ENCODE assay signal across 9 mouse cellular contexts in the genomic region with DNA sequence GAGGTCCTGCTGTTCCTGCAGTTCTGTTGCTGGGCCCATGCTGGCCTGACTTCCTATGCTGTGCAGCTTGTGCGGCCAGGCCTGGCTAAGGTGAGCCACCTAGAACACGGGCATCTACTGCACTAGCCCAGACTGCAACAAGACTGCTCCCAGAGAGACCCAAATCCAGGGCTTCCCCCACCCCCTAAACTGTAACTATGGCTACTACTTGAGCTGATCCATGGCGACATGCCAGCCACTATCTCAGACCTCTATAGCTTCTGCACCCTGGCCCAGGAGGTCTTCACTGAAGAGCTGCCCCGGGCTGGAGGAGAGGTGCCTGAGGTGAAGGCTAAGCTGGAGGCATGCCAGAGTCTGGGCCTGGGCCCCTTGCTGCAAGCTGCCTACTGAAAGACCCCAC. TPM values are rescaled to one million over a fixed set of nuclear protein-coding genes. Genes with fewer than 3 reads are reported as not detected.
DNase-seq lines count a peak whose midpoint lies in the region; ATAC-seq and TF ChIP-seq lines count a peak whose summit lies in the region.
"Not testable (repeated sequence)": the region's sequence is repeated elsewhere in the genome, so short reads cannot be mapped to it uniquely, and the experiment has no call there.
"Had no signal": no experiment of that assay in that cellular context is flagged by ENCODE, and none has a peak within 500 bp of the region (broad histone marks: within the 10 kb centered on the region; RNA-seq: fewer than 3 reads in every experiment).

No protein-coding gene starts in this region.

- not testable (repeated sequence) for H3K27me3 ChIP-seq in embryonic facial prominence, embryonic 15.5 days; heart, embryonic 14.5 days (ENCODE audit: control insufficient read depth, insufficient read depth, low read length); intestine, embryonic 15.5 days (replicated peaks); limb, embryonic 14.5 days (ENCODE audit: control insufficient read depth, insufficient read depth, low read length); spleen, adult 2 months (ENCODE audit: control insufficient read depth, insufficient read depth, low read length)

- not testable (repeated sequence) for H3K27ac ChIP-seq in embryonic facial prominence, embryonic 15.5 days (replicated peaks); heart, embryonic 14.5 days (replicated peaks in 1 of 2; ENCODE audit: control insufficient read depth in 1 of 2, insufficient read depth in 1 of 2, low read depth in 2 of 2, low read length in 2 of 2); intestine, embryonic 15.5 days; limb, embryonic 14.5 days (replicated peaks; ENCODE audit: low read depth, low read length)
- H3K27ac ChIP-seq in spleen, adult 2 months (ENCODE audit: insufficient read depth, low read length): peak overlapping the region; percentile 67

- H3K4me1 ChIP-seq in embryonic facial prominence, embryonic 15.5 days; heart, embryonic 14.5 days (ENCODE audit: control insufficient read depth in 2 of 2, insufficient read depth in 2 of 2, low read length in 2 of 2); intestine, embryonic 15.5 days (replicated peaks); limb, embryonic 14.5 days (ENCODE audit: control insufficient read depth, insufficient read depth, low read length); spleen, adult 2 months (ENCODE audit: control insufficient read depth, insufficient read depth, insufficient read length): not testable (repeated sequence)

- not testable (repeated sequence) for TF ChIP-seq POLR2A in limb, embryonic 14.5 days (IDR thresholded peaks at IDR 0.05; ENCODE audit: borderline replicate concordance, extremely low read depth, insufficient read depth, insufficient read length); spleen, adult 2 months (IDR thresholded peaks at IDR 0.05; ENCODE audit: low read depth, low read length)

- TF ChIP-seq CTCF in spleen, adult 2 months (IDR thresholded peaks at IDR 0.05; ENCODE audit: extremely low read depth, insufficient read depth, insufficient read length, insufficient replicate concordance): not testable (repeated sequence)

- not testable (repeated sequence) for H3K4me2 ChIP-seq in embryonic facial prominence, embryonic 15.5 days (replicated peaks); heart, embryonic 14.5 days (ENCODE audit: low read length); intestine, embryonic 15.5 days (replicated peaks); limb, embryonic 14.5 days (replicated peaks; ENCODE audit: low read depth, low read length, severe bottlenecking)

- 82% methylated on average over 4 of the region's 4 CpGs for WGBS in embryonic facial prominence, embryonic 15.5 days
- 70% methylated on average over 2 of the region's 4 CpGs for WGBS in heart, embryonic 14.5 days
- WGBS in intestine, embryonic 15.5 days: 84% methylated on average over 4 of the region's 4 CpGs
- 71% methylated on average over 1 of the region's 4 CpGs for WGBS in limb, embryonic 14.5 days
- WGBS in spleen, adult 2 months: 67% methylated on average over 3 of the region's 4 CpGs

- H3K36me3 ChIP-seq in embryonic facial prominence, embryonic 15.5 days; heart, embryonic 14.5 days (ENCODE audit: control insufficient read depth, insufficient read depth, low read length); intestine, embryonic 15.5 days; limb, embryonic 14.5 days (ENCODE audit: control insufficient read depth, insufficient read depth, low read length); spleen, adult 2 months (ENCODE audit: control insufficient read depth, insufficient read depth, low read length): not testable (repeated sequence)

- DNase-seq in limb, embryonic 14.5 days (ENCODE audit: low spot score); spleen, adult 2 months (ENCODE audit: low read depth in 1 of 2, low spot score in 2 of 2): not testable (repeated sequence)

- not testable (repeated sequence) for H3K9me3 ChIP-seq in embryonic facial prominence, embryonic 15.5 days (replicated peaks); heart, embryonic 14.5 days (ENCODE audit: control insufficient read depth, low read length); intestine, embryonic 15.5 days; limb, embryonic 14.5 days (ENCODE audit: control insufficient read depth, low read length)

- H3K9ac ChIP-seq in embryonic facial prominence, embryonic 15.5 days; heart, embryonic 14.5 days (ENCODE audit: low read length); intestine, embryonic 15.5 days; limb, embryonic 14.5 days (ENCODE audit: low read depth, low read length, severe bottlenecking): not testable (repeated sequence)

- ATAC-seq in CD4-positive, CD25-positive, alpha-beta regulatory T cell, adult 4 months: peak; percentile 54
- peak; percentile 39; the same call in 1 of the 2 replicates for ATAC-seq in embryonic facial prominence, embryonic 15.5 days (ENCODE audit: insufficient number of reproducible peaks, low FRiP score, low TSS enrichment, low read depth)
- ATAC-seq in heart, embryonic 14.5 days (ENCODE audit: insufficient number of reproducible peaks, insufficient read depth, low FRiP score, low read depth): 0 out of 2 replicates have a peak, but pooled peaks have one; percentile 17
- ATAC-seq in intestine, embryonic 15.5 days: peak; percentile 39; the same call in 1 of the 2 replicates
- 0 out of 2 replicates have a peak, but pooled peaks have one; percentile 15 for ATAC-seq in limb, embryonic 14.5 days (ENCODE audit: low FRiP score, low read depth)
- peak; percentile 88 for ATAC-seq in megakaryocyte-erythroid progenitor cell, adult 5-6 weeks (replicated peaks; ENCODE audit: low FRiP score, low TSS enrichment, poor library complexity, severe bottlenecking)

- not testable (repeated sequence) for H3K4me3 ChIP-seq in embryonic facial prominence, embryonic 15.5 days (replicated peaks); heart, embryonic 14.5 days (ENCODE audit: control insufficient read depth in 1 of 2, insufficient read depth in 1 of 2, low read depth in 1 of 2, low read length in 2 of 2); intestine, embryonic 15.5 days (replicated peaks); limb, embryonic 14.5 days (replicated peaks; ENCODE audit: low read length); spleen, adult 2 months (ENCODE audit: extremely low read depth, insufficient read depth, insufficient read length)

RNA-seq across cellular contexts. Expression of a gene that starts 54.3 kb away (rescaled TPM):
- polyA plus RNA-seq in CD4-positive, CD25-positive, alpha-beta regulatory T cell, adult 4 months (2017; shearing (Covaris generic)): 10 to 100 TPM; 40.4 to 46.7 TPM
- 8.1 and 9.8 TPM in 2 replicates for polyA plus RNA-seq in embryonic facial prominence, embryonic 15.5 days (2015; fragmentation: Nextera tagmentation; extraction: Ambion mirVana)
- 0.61 and 1.4 TPM in 2 replicates for polyA plus RNA-seq in heart, embryonic 14.5 days (2014; fragmentation: Nextera tagmentation; extraction: Ambion mirVana)
- polyA plus RNA-seq in intestine, embryonic 15.5 days (2015; fragmentation: Nextera tagmentation; extraction: Ambion mirVana): 5.3 and 7.1 TPM in 2 replicates
- polyA plus RNA-seq in limb, embryonic 14.5 days (2012; rRNA removed): 10.4 and 11.0 TPM in 2 replicates
- polyA plus RNA-seq in limb, embryonic 14.5 days (2014; fragmentation: Nextera tagmentation; extraction: Ambion mirVana): 3.3 and 3.6 TPM in 2 replicates
- total RNA-seq in megakaryocyte-erythroid progenitor cell, adult 5-6 weeks (2014; fragmentation: Nextera tagmentation): 183 and 235 TPM in 2 replicates
- 68.1 and 88.4 TPM in 2 replicates for total RNA-seq in megakaryocyte-erythroid progenitor cell, adult 5-6 weeks (2017)
- polyA plus RNA-seq in spleen, adult 2 months (2012; rRNA removed): 247 and 301 TPM in 2 replicates
- polyA plus RNA-seq: C2C12, myocyte had no signal

Comparison
In these comparisons a context has a peak if more than half of its experiments do, and no peak if none do; other contexts are left out.
1. ATAC-seq: peak in every context shown above with its lines; median percentile 88 in megakaryocyte-erythroid progenitor cell, adult 5-6 weeks; 54 in CD4-positive, CD25-positive, alpha-beta regulatory T cell, adult 4 months; 39 in embryonic facial prominence, embryonic 15.5 days; 39 in intestine, embryonic 15.5 days; 17 in heart, embryonic 14.5 days; 15 in limb, embryonic 14.5 days.